Mouse (Mus musculus): ENCODE measurements around the gene Slc6a20a. TPM values are rescaled to one million over a fixed set of nuclear protein-coding genes. Genes with fewer than 3 reads are reported as not detected.
"Not testable (repeated sequence)": the region's sequence is repeated elsewhere in the genome, so short reads cannot be mapped to it uniquely, and the experiment has no call there.

Gene Slc6a20a
- 10 to 100 TPM; 15.9 to 21.1 TPM for total RNA-seq (2021)

- no peak for DNase-seq (ENCODE audit: low spot score in 2 of 2)
- intact Hi-C loops (cut with DNase I): no loop called here
These were observed at the start of gene Slc6a20a, which contains the start of gene Ccr9 for GRCm38 (mm10) chr9:123678327-123679105. TSS of gene Slc6a20a (minus strand) at chr9:123678885. TSS of gene Ccr9 (plus strand) at chr9:123678439.

DNA sequence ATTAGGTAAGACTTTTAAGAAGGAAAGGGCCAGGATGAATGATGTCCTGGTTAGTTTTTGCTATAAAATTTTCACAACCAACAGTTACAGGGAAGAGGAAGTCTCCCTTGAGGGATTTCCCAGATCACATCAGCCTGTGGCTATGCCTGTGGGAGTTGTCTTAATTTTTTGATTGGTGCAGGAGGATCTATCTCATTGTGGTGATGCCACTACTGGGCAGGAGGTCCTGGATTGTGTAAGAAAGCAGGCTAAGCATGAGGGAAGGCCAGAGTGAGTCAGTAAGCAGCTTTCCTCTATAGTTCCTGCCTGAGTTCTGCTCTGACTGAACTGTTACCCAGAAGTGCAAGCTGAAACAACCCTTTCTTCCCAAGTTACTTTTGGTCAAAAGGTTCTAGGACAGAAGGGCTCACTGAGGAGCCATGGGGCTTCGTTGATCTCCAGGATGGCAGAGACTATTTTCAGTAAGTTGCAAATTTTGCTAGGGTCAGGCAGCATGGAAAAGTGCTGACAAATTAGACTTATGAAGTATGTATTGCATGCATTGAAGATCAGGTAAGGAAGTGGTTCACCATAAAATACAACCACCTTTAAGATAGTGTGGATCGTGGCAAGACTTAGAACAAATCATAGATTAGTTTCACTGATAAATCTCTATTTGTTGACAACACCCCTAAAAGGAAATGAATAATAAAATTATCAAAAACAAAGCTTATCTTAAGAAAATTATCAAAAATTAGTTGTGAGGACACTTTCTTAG is 44.2 kb upstream of the Slc6a20a start:
- intact Hi-C loops (cut with DNase I): no loop called here
- no peak for DNase-seq (ENCODE audit: low spot score in 2 of 2)

DNA sequence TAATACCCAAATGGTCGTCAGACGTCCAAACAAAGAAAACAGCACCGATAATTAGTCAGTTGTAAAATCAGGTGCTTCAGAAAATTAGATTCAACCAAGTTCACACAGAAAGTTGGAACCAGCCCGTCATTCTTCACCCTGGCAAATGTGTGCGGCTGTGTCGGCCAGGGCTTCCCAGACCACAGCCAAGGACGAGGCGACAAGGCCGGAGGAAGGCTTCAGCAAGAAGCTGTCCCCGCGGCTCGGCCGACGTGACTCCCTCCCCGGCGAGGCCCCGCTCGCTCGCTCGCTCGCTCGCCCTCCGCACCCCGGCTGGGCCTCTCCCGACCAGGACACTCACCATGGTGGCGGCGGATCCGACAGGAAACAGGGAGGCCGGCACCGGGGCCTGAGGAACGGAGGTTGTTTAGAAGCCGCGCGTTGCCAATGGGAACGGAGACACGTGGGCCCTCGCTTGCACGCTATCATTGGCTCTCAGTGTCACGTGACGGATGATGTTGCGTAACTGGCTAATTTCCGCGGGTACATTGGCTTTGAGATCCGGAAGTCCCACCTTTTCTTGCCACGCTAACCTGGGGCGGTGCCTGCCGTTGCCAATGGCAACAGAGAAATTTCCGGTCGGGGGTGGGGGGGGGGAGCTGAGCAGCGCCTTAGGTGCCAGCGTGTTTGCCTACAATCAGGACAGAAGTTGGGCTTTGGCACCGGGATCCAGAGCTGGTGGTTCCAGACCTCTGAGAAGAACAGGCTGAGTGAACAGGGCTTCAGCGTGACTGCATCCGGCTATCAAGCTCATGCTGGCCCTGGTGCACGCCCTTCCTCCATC is 38.7 kb upstream of the Slc6a20a start, which contains the start of gene Lztfl1:
Lztfl1 (minus strand) TSS at position 512 of the 823 bp plus-strand sequence.
- DNase-seq (ENCODE audit: low spot score in 2 of 2): peak; percentile 98 to 99
- intact Hi-C loops (cut with DNase I): no loop called here

DNA sequence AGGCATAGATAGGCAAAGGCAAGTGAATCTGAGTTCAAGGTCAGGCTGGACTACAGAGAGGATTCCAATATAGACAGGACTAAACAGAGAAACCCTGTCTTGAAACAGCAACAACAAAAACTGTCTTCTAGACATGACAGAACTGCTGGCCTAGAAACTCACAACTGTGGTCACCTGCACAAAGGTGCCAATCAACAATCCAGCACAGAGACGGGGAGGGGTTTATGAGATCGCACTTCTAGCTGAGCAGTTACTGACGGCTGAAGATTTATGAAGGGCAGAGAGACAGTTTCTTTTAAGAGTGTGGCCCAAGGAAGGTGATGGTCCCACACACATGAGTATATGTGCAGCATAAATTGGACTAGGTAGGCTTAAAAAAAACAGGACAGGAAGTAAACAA is 37.6 kb upstream of the Slc6a20a start:
- no peak for DNase-seq (ENCODE audit: low spot score in 2 of 2)
- intact Hi-C loops (cut with DNase I): no loop called here

GRCm38 (mm10) chr9:123713111-123713510 is 34.4 kb upstream of the Slc6a20a start:
- intact Hi-C loops (cut with DNase I): loop anchor here (5.0 kb wide), 2 partner anchors 76 to 84 kb away; no protein-coding TSS in a partner anchor

GRCm38 (mm10) chr9:123709226-123709625 is 30.5 kb upstream of the Slc6a20a start:
- intact Hi-C loops (cut with DNase I): no loop called here
- peak in 1 of 2 experiments; percentile 9 for DNase-seq (ENCODE audit: low spot score in 2 of 2)

More at GRCm38 (mm10) chr9:123713111-123713510, 34.4 kb upstream of the Slc6a20a start:
- no peak for DNase-seq (ENCODE audit: low spot score in 2 of 2)

- DNase-seq (ENCODE audit: low spot score in 2 of 2): no peak
- intact Hi-C loops (cut with DNase I): loop anchor here (5.0 kb wide), 1 partner anchor 140 kb away; no protein-coding TSS in a partner anchor
These were observed 23.1 kb upstream of the Slc6a20a start for GRCm38 (mm10) chr9:123701822-123702221.

DNA sequence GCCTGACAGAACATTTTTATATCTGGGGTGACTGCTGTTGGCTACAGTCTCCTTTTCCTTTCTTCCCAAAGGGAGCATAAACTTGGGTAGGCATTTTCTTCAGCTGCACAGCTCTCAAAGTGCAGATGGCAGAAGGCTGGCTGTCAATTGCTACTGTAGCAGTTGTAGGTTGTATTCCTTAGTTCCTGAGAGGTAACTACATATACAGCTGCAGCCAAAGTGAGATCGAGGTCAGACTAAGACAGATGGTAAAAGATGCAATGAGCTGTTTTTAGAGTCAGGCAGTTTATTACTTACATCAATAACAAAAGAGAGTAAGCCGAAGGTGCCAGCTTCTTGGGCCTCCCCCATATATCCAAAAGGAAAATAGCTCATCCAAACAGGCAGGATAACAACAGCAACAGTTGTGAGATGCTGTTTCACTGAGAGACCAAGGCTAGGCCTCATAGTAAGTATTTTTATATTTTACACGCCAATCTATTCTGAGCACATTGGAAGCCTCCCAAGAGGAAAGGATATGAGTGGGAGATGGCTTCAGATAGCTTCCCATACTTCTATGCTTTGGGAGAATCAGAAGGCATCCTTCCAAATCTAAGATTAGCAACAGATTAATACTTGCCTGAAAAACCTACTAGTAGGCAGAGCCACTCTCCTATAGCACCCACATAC is 17.1 kb upstream of the Slc6a20a start:
- DNase-seq (ENCODE audit: low spot score in 2 of 2): peak; percentile 43 to 81
- intact Hi-C loops (cut with DNase I): no loop called here

DNA sequence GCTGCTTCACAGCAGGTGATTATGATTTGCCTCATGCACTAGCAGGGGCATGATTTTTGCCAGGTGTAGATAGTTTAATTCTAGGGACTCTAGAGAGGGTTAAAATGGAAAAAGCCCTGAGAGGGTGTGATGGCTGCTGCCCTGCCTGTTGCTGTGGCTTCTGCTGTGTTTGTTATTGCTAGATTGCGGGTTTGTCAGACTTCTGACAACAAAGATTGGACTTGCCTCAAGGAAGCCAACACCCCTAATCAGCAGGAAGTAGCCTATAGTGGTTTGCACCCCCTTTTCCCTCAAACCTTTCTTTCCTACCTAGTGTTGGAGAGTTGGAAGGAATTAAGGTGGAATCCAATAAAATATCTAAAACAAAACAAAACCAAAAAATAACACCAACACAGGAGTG is 9.5 kb upstream of the Slc6a20a start:
- no peak for DNase-seq (ENCODE audit: low spot score in 2 of 2)
- intact Hi-C loops (cut with DNase I): no loop called here

DNA sequence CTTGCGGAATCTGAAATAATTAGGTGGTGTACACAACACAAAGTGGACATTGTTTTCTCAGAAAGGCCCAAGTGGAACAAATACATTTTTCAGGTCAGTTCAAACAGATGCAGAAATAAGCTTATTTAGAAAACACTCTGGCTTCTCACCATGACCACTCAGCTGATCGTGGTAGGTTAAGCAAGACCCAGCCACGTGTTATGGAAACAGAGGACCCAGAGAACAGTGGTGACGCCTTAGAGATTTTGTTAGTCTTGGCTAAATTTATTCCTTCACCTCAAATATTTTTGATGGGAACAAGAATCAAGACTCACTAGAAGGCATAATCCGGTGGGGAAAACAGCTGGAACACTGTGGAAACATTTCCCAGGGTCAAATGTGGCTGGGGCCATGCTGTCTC is 7.5 kb upstream of the Slc6a20a start:
- intact Hi-C loops (cut with DNase I): no loop called here
- peak in 1 of 2 experiments; percentile 6 for DNase-seq (ENCODE audit: low spot score in 2 of 2)

GRCm38 (mm10) chr9:123683704-123684103 is 5.0 kb upstream of the Slc6a20a start:
- no peak for DNase-seq (ENCODE audit: low spot score in 2 of 2)
- intact Hi-C loops (cut with DNase I): no loop called here

GRCm38 (mm10) chr9:123679198-123679597 is 513 bp upstream of the Slc6a20a start:
- no peak for DNase-seq (ENCODE audit: low spot score in 2 of 2)
- intact Hi-C loops (cut with DNase I): no loop called here

DNA sequence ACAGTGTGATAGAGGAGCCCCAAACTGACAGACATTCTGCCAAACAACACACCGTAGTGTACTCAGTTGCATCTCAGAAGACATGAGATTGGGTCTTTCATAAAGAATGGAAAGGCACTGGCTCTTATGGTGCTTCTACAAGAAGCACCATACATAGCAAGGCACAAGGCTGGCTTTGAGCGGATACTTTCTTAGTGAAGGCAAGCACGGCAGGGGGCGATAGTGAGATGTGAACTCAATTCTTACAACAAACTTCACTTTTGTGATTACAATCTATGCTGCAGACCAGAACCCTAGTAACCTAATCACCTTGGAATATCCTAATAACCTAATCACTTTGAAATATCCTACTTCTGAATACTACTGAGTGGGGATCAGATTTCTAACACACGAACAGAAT is 13.0 kb downstream of the Slc6a20a start:
- intact Hi-C loops (cut with DNase I): no loop called here
- DNase-seq (ENCODE audit: low spot score in 2 of 2): peak; percentile 24 to 53

GRCm38 (mm10) chr9:123659986-123660676 is 18.6 kb downstream of the Slc6a20a start:
- DNase-seq (ENCODE audit: low spot score in 2 of 2); intact Hi-C loops (cut with DNase I): not testable (repeated sequence)

DNA sequence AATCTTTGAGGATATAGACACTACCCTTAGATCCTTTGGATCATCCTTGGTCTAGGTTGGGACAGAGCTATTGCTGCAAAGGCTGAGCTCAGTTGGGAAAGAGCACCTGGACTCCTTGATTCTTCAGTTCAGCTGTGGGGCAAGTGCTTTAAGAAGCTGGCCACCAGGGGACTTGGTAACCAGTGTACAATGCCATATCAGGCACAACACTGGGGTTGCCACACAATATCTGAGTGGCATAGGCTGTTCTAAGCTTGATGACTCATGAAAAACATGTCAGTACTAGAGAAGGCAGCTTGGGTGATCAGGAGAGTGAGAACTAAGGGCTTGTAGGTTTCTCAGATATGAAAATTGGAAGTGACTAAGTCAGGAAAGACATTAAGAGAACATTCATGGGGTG is 19.7 kb downstream of the Slc6a20a start:
- intact Hi-C loops (cut with DNase I): no loop called here
- DNase-seq (ENCODE audit: low spot score in 2 of 2): no peak

DNA sequence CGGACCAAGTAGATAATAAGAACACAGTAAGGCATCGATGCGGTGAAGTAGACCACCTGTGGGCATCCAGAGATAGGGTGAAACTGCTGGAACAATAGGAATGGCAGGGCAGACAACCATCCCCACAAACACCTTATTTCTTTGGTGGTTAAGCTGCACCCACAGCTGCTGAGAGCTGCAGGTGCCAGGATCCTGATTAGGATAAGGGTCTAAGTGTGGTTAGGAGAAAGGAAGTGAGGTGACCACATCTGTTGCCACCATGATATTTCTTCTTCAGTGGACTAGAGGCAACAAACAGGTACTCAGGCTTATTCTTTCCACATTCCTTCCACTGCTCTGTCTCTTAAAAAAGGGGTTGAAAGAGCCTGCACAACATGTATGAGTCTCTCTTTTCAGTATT is 21.2 kb downstream of the Slc6a20a start:
- no peak for DNase-seq (ENCODE audit: low spot score in 2 of 2)
- intact Hi-C loops (cut with DNase I): no loop called here

GRCm38 (mm10) chr9:123651369-123651768 is 27.3 kb downstream of the Slc6a20a start:
- intact Hi-C loops (cut with DNase I): no loop called here
- no peak for DNase-seq (ENCODE audit: low spot score in 2 of 2)

GRCm38 (mm10) chr9:123649785-123650511 is 28.7 kb downstream of the Slc6a20a start:
- intact Hi-C loops (cut with DNase I): no loop called here
- no peak for DNase-seq (ENCODE audit: low spot score in 2 of 2)
